Mouse (Mus musculus): Measurements from ENCODE around the gene Cmah.

The Cmah gene

GRCm38 (mm10) chr13:24481615-24482295 lies 154.6 kb downstream of the Cmah start:
- peak; percentile 41 for DNase-seq (ENCODE audit: low read depth)

GRCm38 (mm10) chr13:24483691-24484090 lies 156.5 kb downstream of the Cmah start:
- no peak for DNase-seq (ENCODE audit: low read depth)

- DNase-seq (ENCODE audit: low read depth), result no peak
These were observed 157.6 kb downstream of the Cmah start for GRCm38 (mm10) chr13:24484811-24485210.

GRCm38 (mm10) chr13:24485964-24486363 lies 158.8 kb downstream of the Cmah start:
- DNase-seq (ENCODE audit: low read depth), result no peak

GRCm38 (mm10) chr13:24486403-24486802 lies 159.2 kb downstream of the Cmah start:
- no peak for DNase-seq (ENCODE audit: low read depth)

GRCm38 (mm10) chr13:24487061-24487460 lies 159.9 kb downstream of the Cmah start:
- no peak for DNase-seq (ENCODE audit: low read depth)

- no peak for DNase-seq (ENCODE audit: low read depth)
These were observed 160.3 kb downstream of the Cmah start for GRCm38 (mm10) chr13:24487546-24487945.

- DNase-seq (ENCODE audit: low read depth), result no peak
These were observed 161.4 kb downstream of the Cmah start for GRCm38 (mm10) chr13:24488526-24489070.

GRCm38 (mm10) chr13:24489515-24489914 lies 162.3 kb downstream of the Cmah start:
- DNase-seq (ENCODE audit: low read depth), result no peak

GRCm38 (mm10) chr13:24490041-24490440 lies 162.8 kb downstream of the Cmah start:
- no peak for DNase-seq (ENCODE audit: low read depth)

- DNase-seq (ENCODE audit: low read depth), result no peak
These were observed 163.9 kb downstream of the Cmah start for GRCm38 (mm10) chr13:24491101-24491500.

- DNase-seq (ENCODE audit: low read depth), result no peak
These were observed 166.6 kb downstream of the Cmah start for GRCm38 (mm10) chr13:24493784-24494183.

- no peak for DNase-seq (ENCODE audit: low read depth)
These were observed 169.1 kb downstream of the Cmah start for GRCm38 (mm10) chr13:24496353-24496752.

GRCm38 (mm10) chr13:24497001-24497400 lies 169.8 kb downstream of the Cmah start:
- DNase-seq (ENCODE audit: low read depth), result no peak

GRCm38 (mm10) chr13:24498342-24498741 lies 171.1 kb downstream of the Cmah start:
- no peak for DNase-seq (ENCODE audit: low read depth)

GRCm38 (mm10) chr13:24499505-24499904 lies 172.3 kb downstream of the Cmah start:
- DNase-seq (ENCODE audit: low read depth), result no peak

GRCm38 (mm10) chr13:24501179-24501905 lies 174.1 kb downstream of the Cmah start:
- DNase-seq (ENCODE audit: low read depth), result no peak

GRCm38 (mm10) chr13:24501919-24502318 lies 174.7 kb downstream of the Cmah start:
- no peak for DNase-seq (ENCODE audit: low read depth)

GRCm38 (mm10) chr13:24505812-24506211 lies 178.6 kb downstream of the Cmah start:
- DNase-seq (ENCODE audit: low read depth), result no peak

- no peak for DNase-seq (ENCODE audit: low read depth)
These were observed 180.0 kb downstream of the Cmah start for GRCm38 (mm10) chr13:24507156-24507555.

GRCm38 (mm10) chr13:24508917-24509316 lies 181.7 kb downstream of the Cmah start:
- no peak for DNase-seq (ENCODE audit: low read depth)

GRCm38 (mm10) chr13:24511367-24511766 lies 184.2 kb downstream of the Cmah start:
- no peak for DNase-seq (ENCODE audit: low read depth)

GRCm38 (mm10) chr13:24511932-24512520 lies 184.8 kb downstream of the Cmah start:
- DNase-seq (ENCODE audit: low read depth), result no peak
